Mouse (Mus musculus) cerebellum, adult 18-20 months (tissue): ENCODE measurements around the gene Olfr1054.
"Not testable (repeated sequence)": the region's sequence is repeated elsewhere in the genome, so short reads cannot be mapped to it uniquely, and the experiment has no call there.

ENCODE experiments used
- DNase-seq, 2 experiments: peaks; one replicate each; pipeline ENCODE4 v3.0.0; 2021

Gene Olfr1054

DNA sequence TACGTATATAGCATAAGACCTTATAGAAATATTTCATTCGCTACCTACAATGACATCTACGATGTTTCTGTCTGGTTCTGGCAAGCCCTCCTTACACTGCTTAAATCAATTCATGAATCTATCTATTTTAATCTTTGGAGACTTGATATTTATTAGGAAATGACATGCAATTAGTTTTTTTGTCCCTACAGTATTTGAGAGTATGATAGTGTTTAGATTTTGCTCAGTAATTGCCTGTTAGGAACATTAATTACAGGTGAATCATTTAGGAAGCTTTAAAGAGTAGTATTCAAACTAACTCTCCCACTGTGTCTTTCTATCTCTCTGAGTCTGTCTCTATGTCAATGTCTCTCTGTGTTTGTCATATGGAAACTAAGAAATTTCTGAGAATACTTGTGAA lies at the start of gene Olfr1054:
Olfr1054 (minus strand) TSS at position 101 of the 400 bp plus-strand sequence.
- no peak for DNase-seq

DNA sequence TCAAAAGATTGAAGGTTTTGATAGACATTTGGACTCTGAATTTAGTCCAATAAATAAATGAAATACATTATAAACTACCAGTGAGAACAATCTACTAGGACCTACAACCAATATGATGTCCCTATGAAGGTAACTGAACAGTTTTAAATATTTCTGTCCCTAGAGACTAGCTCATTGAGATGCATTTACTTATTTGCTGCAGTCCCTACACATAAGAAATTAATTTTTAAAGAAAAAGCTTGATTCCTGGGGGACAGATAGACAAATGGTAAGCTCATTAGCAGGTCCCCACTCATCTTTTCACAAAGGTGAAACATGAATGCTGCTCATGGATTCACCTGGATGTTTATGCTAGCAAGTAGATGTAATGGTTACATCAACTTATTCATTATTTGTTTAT lies 43.1 kb upstream of the Olfr1054 start, which contains the start of gene Olfr1057:
Olfr1057 (minus strand) TSS at position 101 of the 400 bp plus-strand sequence.
- DNase-seq = no peak

DNA sequence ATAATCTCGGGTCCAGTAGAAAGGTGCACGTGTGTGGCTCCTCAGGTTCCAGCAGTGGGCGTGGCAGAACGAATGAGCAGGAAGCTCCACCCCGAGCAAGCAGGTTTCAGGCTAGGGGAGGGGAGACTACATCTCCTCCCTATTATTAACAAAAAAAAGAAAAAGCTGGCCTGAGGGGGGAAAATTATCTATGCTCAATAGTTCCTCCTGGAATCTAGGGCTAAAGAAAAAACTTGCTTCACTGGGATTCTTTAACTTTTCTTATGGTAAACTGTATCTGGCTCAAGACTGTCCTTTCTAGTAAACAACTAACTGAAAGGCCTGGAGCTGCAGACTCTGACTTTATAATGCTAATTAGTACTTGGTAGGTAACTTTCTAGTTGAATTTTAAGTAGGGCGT lies 31.1 kb upstream of the Olfr1054 start:
- not testable (repeated sequence) for DNase-seq

DNA sequence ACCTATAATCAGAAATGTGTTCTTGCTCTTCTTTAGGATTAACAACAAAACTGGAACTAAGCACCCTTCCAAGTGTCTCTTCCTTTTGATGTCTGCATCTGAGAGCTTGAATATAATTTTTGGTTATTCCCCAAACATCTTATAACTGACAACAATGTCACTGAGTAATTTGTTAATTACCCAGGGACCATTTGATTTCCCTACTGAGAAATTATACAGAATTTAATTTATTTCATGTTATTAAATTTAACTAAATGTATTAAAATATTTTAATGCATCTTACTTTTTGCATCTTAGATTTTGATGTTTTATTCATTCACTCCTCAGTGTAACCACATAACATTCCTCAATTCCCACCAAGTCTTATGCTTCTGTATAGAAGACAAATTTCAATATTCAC lies 27.1 kb upstream of the Olfr1054 start, which contains the start of gene Olfr1056:
Olfr1056 (minus strand) TSS at position 101 of the 400 bp plus-strand sequence.
- DNase-seq = no peak

DNA sequence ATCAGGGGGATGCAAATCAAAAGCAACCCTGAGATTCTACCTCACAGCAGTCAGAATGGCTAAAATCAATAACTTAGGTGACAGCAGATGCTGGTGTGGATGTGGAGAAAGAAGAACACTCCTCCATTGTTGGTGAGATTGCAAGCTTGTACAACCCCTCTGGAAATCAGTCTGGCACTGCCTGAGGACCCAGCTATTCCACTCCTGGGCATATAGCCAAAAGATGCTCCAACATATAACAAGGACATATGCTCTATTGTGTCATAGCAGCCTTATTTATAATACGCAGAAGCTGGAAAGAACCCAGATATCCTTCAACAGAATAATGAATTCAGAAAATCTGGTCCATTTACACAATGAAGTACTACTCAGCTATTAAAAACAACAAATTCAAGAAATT lies 16.5 kb upstream of the Olfr1054 start:
- not testable (repeated sequence) for DNase-seq

DNA sequence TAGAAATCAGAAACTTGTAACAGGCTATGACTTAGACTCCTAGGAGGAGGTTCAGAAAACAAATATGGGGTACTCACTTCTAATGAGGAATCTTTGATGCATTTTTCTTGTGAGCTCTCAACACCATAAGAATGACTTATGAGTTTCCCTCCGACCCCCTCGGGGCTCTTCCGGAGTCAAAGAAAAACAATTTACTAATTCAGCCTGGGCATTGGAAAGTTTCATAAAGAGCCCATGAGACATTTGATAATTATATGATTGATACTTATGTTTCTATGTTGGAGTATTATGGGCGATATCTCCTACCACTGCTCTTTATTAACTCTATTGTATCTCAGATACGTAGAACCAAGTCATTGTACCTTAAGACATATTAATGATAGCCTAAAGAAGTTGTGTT lies 15.0 kb upstream of the Olfr1054 start, which contains the start of gene Olfr1055:
Olfr1055 (minus strand) TSS at position 101 of the 400 bp plus-strand sequence.
- DNase-seq = no peak

DNA sequence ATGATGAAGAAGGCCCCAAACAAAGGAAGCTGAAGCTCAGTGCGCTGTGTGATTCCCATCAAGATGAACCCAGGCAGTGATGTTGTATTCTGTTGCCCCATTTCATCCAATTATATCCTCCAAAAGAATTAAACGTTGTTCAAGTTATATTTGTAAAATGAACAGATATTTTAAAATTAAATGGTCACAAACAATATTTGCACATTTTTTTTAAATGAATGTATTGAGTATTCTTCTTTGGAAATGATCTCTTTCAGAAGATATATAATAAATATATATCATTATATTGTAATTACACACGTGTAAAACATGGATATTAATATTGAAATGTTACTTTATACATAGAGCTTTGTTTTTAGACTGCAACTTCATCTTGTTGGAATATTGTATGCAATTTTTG lies 20.0 kb downstream of the Olfr1054 start, which contains the start of gene Olfr1053:
Olfr1053 (minus strand) TSS at position 101 of the 400 bp plus-strand sequence.
- no peak for DNase-seq

DNA sequence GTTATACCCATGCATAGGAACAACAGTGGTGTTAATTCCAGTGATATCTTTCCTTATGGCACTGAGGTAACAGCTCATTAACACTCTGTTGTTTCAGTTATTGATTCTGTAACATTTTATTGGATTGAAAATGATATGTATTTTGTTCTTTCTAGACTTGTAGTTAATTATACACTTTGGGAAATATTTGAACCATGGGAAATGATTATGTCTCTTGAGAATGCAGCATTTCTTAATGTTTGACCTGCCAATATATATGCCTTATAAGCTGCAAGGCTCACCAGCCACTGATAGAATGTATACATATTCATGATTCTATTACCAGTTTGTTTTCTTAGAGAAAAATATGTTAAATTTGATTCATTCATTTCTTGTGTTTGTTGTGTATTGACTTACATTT lies 43.1 kb downstream of the Olfr1054 start, which contains the start of gene Olfr1052:
Olfr1052 (plus strand) TSS at position 301 of the 400 bp plus-strand sequence.
- DNase-seq = no peak
